Mouse (Mus musculus) ES-E14 (cell line): Measurements from ENCODE around the gene Iffo1. TPM values are rescaled to one million over a fixed set of nuclear protein-coding genes. Genes with fewer than 3 reads are reported as not detected.
"Not testable (repeated sequence)": the region's sequence is repeated elsewhere in the genome, so short reads cannot be mapped to it uniquely, and the experiment has no call there.

Experiments
- DNase-seq: peaks from one replicate; pipeline ENCODE4 v3.0.0-alpha.2; 2013; ENCODE audit warnings: low read depth, low spot score
- H3K27ac ChIP-seq: 2 replicates; pipeline ENCODE4 v1.5.1; 2012; ENCODE audit warnings: low read depth, mild to moderate bottlenecking, low read length, moderate library complexity, mixed read lengths; ENCODE audit not compliant: poor library complexity, insufficient read depth, severe bottlenecking
- H3K36me3 ChIP-seq: 2 replicates; pipeline ENCODE4 v1.6.1; 2012; ENCODE audit warnings: mild to moderate bottlenecking, low read length, moderate library complexity, mixed read lengths; ENCODE audit not compliant: control insufficient read depth, poor library complexity, insufficient read depth, severe bottlenecking
- H3K4me1 ChIP-seq, 2 experiments: fragments of 150-350 bp in 1 of 2; sonication (generic) in 1 of 2; 2 replicates each; pipeline ENCODE4 v1.6.1; 2012; ENCODE audit warnings: low read length in 2 of 2, mild to moderate bottlenecking in 1 of 2, mixed read lengths in 1 of 2; ENCODE audit not compliant: control insufficient read depth in 2 of 2, insufficient read depth in 2 of 2, poor library complexity in 1 of 2
- H3K4me3 ChIP-seq, 2 experiments: fragments of 150-350 bp in 1 of 2; sonication (generic) in 1 of 2; 2 replicates each; pipeline ENCODE4 v1.5.1; 2012; ENCODE audit warnings: low read length in 2 of 2, low read depth in 1 of 2, mild to moderate bottlenecking in 1 of 2, mixed read lengths in 1 of 2; ENCODE audit not compliant: insufficient read depth in 1 of 2, poor library complexity in 1 of 2, severe bottlenecking in 1 of 2
- H3K9ac ChIP-seq: 2 replicates; pipeline ENCODE4 v1.6.1; 2012; ENCODE audit warnings: low read depth, mild to moderate bottlenecking, low read length, mixed read lengths; ENCODE audit not compliant: poor library complexity, insufficient read depth, severe bottlenecking
- H3K9me3 ChIP-seq: fragments of 150-350 bp; sonication (generic); 2 replicates; pipeline ENCODE4 v1.6.1; 2012; ENCODE audit warnings: low read depth, mild to moderate bottlenecking, low read length; ENCODE audit not compliant: control insufficient read depth, insufficient read depth
- CHD2 ChIP-seq: IDR thresholded peaks from 2 replicates; pipeline ENCODE4 v1.6.1; 2014; ENCODE audit warnings: mild to moderate bottlenecking, low read depth, low read length, inconsistent platforms
- HCFC1 ChIP-seq: IDR thresholded peaks from 2 replicates; pipeline ENCODE4 v1.6.1; 2012; ENCODE audit warnings: low read length, inconsistent platforms, borderline replicate concordance; ENCODE audit not compliant: insufficient read depth
- MAFK ChIP-seq: IDR thresholded peaks from 2 replicates; pipeline ENCODE4 v1.6.1; 2014; ENCODE audit warnings: mild to moderate bottlenecking, low read depth, low read length, inconsistent platforms; ENCODE audit not compliant: insufficient read depth
- ZC3H11A ChIP-seq: IDR thresholded peaks from 2 replicates; pipeline ENCODE4 v1.6.1; 2012; ENCODE audit warnings: low read depth, mild to moderate bottlenecking, inconsistent platforms, low read length, borderline replicate concordance
- ZNF384 ChIP-seq: IDR thresholded peaks from 2 replicates; pipeline ENCODE4 v1.6.1; 2012; ENCODE audit warnings: low read depth, low read length, inconsistent platforms
- in situ Hi-C, 2 experiments: fragments of 600-800 bp; cut with MboI; formaldehyde crosslinking; loops; one replicate each; pipeline ENCODE4 v1.15.1; 2025; ENCODE audit warnings: low sequenced_read_pairs in 2 of 2, inconsistent platforms in 1 of 2; ENCODE audit not compliant: unreplicated experiment in 2 of 2
- total RNA-seq: library from RNA; depleted of rRNA; stranded (reverse); fragments of 300-350 nt; gene quantifications from 2 replicates; pipeline ENCODE4 v1.2.3, GENCODE M21; 2012

Gene Iffo1
- total RNA-seq, 1 experiment, result 15.1 TPM

GRCm38 (mm10) chr6:125160854-125161760 is 16.1 kb downstream of the Iffo1 start:
- in situ Hi-C loops, result no loop called here
- TF ChIP-seq MAFK (no peak), HCFC1 (0 out of 2 replicates have a peak, but pooled peaks have one; percentile 56), CHD2 (peak; percentile 55)
- Histone ChIP-seq H3K4me3 (peak overlapping the region in 1 of 2 experiments; percentile 0; a peak in 1 of 4 replicates), H3K4me1 (peaks cover 0 to 11% of the 10 kb centered on the region in 2 experiments; a peak in 2 of 4 replicates), H3K9me3 (no peaks in the 10 kb centered on the region), H3K27ac (peak overlapping the region; percentile 87), H3K36me3 (peaks cover 35% of the 10 kb centered on the region), H3K9ac (peak overlapping the region; percentile 50)
- peak; percentile 84 for DNase-seq

DNA sequence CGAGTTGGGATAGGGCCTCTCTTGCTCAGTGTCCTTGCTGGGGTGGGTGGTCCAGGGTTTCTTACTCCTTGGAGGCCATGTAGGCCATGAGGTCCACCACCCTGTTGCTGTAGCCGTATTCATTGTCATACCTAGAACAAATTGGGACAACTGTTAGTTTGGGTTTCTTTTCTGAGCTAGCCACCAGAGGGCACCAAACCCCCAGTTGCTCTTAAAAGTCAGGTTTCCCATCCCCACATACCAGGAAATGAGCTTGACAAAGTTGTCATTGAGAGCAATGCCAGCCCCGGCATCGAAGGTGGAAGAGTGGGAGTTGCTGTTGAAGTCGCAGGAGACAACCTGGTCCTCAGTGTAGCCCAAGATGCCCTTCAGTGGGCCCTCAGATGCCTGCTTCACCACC is 16.9 kb downstream of the Iffo1 start:
- H3K27ac ChIP-seq, H3K9ac ChIP-seq, in situ Hi-C loops, DNase-seq, H3K9me3 ChIP-seq: not testable (repeated sequence)
- H3K4me1 ChIP-seq, result peaks cover 0 to 11% of the 10 kb centered on the region in 2 experiments; a peak in 2 of 4 replicates
- peak overlapping the region in 1 of 2 experiments; percentile 8; a peak in 1 of 4 replicates for H3K4me3 ChIP-seq
- H3K36me3 ChIP-seq, result peaks cover 35% of the 10 kb centered on the region

- DNase-seq, H3K9me3 ChIP-seq, H3K27ac ChIP-seq, in situ Hi-C loops, H3K9ac ChIP-seq: not testable (repeated sequence)
- Histone ChIP-seq H3K4me1 (peaks cover 0 to 14% of the 10 kb centered on the region in 2 experiments; a peak in 2 of 4 replicates), H3K4me3 (peak overlapping the region in 1 of 2 experiments; percentile 99; a peak in 2 of 4 replicates), H3K36me3 (peaks cover 40% of the 10 kb centered on the region)
Measured at GRCm38 (mm10) chr6:125162615-125163305, 17.7 kb downstream of the Iffo1 start.

DNA sequence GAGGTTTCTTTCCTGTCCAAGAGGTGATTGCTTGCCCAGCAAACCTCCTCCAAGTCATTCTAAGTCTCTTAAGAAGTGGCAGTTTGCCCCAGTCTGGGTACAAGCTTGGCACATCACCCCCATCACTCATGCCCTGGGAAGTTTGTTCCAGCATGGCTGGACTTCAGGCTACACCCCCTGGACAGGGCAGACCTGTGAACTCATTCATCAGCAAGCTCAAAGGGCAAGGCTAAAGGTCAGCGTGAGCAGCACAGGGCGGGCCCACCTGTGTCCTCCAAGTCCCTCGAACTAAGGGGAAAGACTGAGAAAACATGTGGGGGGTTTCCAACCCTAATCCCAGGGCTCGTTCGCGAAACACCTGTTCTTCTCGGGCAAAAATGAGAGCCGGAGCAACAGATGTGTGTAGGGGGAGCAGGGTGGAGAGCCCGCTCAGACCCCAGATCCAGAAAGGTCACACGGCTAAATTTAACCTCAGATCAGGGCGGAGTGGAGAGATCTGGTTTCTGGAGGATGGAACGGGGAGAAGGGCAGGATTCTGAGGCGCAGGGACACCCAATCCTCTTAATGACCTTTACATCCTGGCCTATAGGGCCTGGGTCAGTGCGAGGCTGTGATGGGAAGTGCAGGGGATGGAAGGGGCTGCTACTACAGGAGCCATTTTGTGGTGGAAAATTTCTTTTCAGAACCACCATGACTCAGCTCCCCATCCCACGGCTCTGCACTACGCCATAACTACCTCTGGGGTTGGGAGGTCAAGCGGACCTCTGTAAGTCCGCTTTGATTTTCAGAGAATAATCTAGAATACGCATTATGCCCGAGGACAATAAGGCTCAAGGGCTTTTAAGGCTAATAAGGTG is 19.0 kb downstream of the Iffo1 start:
- in situ Hi-C loops, result no loop called here
- H3K4me3 ChIP-seq, result peak overlapping the region; percentile 87 to 99
- TF ChIP-seq HCFC1, result no peak
- TF ChIP-seq ZNF384, result no peak
- TF ChIP-seq ZC3H11A, result no peak
- peak; percentile 68 for TF ChIP-seq MAFK
- TF ChIP-seq CHD2, result no peak
- no peaks in the 10 kb centered on the region for H3K9me3 ChIP-seq
- H3K9ac ChIP-seq, result peak overlapping the region; percentile 98
- no peak for DNase-seq
- peak overlapping the region; percentile 97 for H3K27ac ChIP-seq
- H3K36me3 ChIP-seq, result peaks cover 44% of the 10 kb centered on the region
- H3K4me1 ChIP-seq, result peaks cover 0 to 14% of the 10 kb centered on the region in 2 experiments; a peak in 2 of 4 replicates
